Mouse (Mus musculus): ENCODE results near the gene Fbxl19.

- TF ChIP-seq CTCF (IDR thresholded peaks at IDR 0.05; ENCODE audit: insufficient read depth, low read depth, low read length) (no peak), POLR2A (IDR thresholded peaks at IDR 0.05; ENCODE audit: insufficient read depth, low read depth, low read length) (no peak)
These were observed 36.5 kb upstream of the Fbxl19 start for GRCm38 (mm10) chr7:127707957-127708206.

All from olfactory bulb, adult 2 months (tissue).